Mouse (Mus musculus) lung, embryonic 14.5 days (tissue): ENCODE data around the gene Ndufaf3. TPM values are rescaled to one million over a fixed set of nuclear protein-coding genes. Genes with fewer than 3 reads are reported as not detected.

Experiments
- ATAC-seq: fragments of 200-750 bp; cut with Nextera tagmentation; 2 replicates; pipeline ENCODE4 v1.8.0; 2017; ENCODE audit warnings: mild to moderate bottlenecking, moderate TSS enrichment, moderate library complexity; ENCODE audit not compliant: insufficient read depth
- DNase-seq: peaks from one replicate; pipeline ENCODE4 v3.0.0-alpha.2; 2015
- H3K27ac ChIP-seq: fragments of 300-500 bp; sonication (generic); 2 replicates; pipeline ENCODE4 v1.5.1; 2014; ENCODE audit warnings: low read depth, mild to moderate bottlenecking, moderate library complexity
- H3K27me3 ChIP-seq: fragments of 300-500 bp; sonication (generic); 2 replicates; pipeline ENCODE4 v1.6.1; 2014; ENCODE audit warnings: low read length, control low read depth; ENCODE audit not compliant: insufficient read depth
- H3K36me3 ChIP-seq: fragments of 300-500 bp; sonication (generic); 2 replicates; pipeline ENCODE4 v1.6.1; 2014; ENCODE audit warnings: control low read depth; ENCODE audit not compliant: insufficient read depth
- H3K4me1 ChIP-seq: fragments of 300-500 bp; sonication (generic); 2 replicates; pipeline ENCODE4 v1.6.1; 2014; ENCODE audit warnings: antibody characterized with exemption, control low read depth; ENCODE audit not compliant: insufficient read depth
- H3K4me2 ChIP-seq: fragments of 300-500 bp; sonication (generic); 2 replicates; pipeline ENCODE4 v1.6.1; 2014; ENCODE audit warnings: mild to moderate bottlenecking
- H3K4me3 ChIP-seq: fragments of 300-500 bp; sonication (generic); 2 replicates; pipeline ENCODE4 v1.5.1; 2014; ENCODE audit warnings: low read depth, low read length
- H3K9ac ChIP-seq: fragments of 300-500 bp; sonication (generic); 2 replicates; pipeline ENCODE4 v1.6.1; 2014
- H3K9me3 ChIP-seq: fragments of 300-500 bp; sonication (generic); 2 replicates; pipeline ENCODE4 v1.6.1; 2016; ENCODE audit warnings: low read depth, low read length, control low read depth
- CTCF ChIP-seq: IDR thresholded peaks from 2 replicates; pipeline ENCODE4 v1.5.1; 2016; ENCODE audit warnings: antibody characterized with exemption, low read depth
- WGBS: fragments of 180-500 bp; shearing (Covaris S2); extraction: QIAGEN DNeasy Blood & Tissue Kit; methylation state at CpG from one replicate; pipeline ENCODE4 v1.1.7; 2014; 5-methylcytosine and 5-hydroxymethylcytosine counted together
- polyA plus RNA-seq: library from polyadenylated mRNA; unstranded; fragments of >200 nt; fragmentation: Nextera tagmentation; extraction: Ambion mirVana; gene quantifications from 2 replicates; pipeline ENCODE4 v1.2.1, GENCODE M21; 2014

Ndufaf3 gene
- polyA plus RNA-seq, 1 experiment from 2014 or later: 46.9 TPM

DNA sequence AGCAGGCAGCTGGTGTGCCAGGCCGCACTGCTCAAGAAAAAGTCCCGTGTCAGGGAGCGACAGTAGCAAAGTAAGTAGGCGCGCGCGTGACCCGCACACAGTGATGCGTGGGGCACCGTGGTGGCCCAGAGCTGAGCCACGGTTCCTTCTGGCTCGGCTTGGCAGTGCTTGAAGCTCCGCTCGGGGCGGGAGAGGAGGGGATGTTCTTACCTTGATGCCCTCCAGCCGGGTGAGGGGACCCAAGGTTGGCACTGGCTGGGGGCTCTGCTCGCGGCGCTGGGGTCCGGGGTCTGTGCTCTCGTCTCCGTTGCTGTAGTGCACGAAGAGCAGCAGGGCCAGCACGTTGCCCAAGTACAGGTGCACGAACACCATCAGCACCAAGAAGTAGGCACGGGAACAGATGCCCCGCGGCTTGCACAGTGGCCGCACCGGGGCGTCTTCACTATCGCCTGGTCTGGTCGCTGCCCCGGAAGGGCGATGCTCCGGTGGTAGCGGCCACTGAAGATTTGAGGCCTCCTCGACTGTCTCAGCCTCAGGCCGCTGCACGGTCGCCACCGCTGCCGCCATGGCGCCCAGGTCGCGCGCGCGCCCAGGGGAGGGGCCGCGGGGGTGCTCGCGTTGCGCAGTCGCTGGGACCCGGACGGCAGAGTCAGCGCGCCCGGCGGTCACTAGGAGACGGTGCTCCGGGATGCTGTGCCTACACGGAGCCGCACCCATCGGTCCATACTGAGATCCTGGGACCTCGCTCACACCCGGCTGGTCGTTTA is 29.9 kb upstream of the Ndufaf3 start, which contains the start of gene P4htm:
P4htm (minus strand) TSS at position 670 of the 767 bp plus-strand sequence.
- TF ChIP-seq CTCF: 0 out of 2 replicates have a peak, but pooled peaks have one; percentile 9
- under 1% methylated on average over 68 of the region's 69 CpGs for WGBS
- peak; percentile 81 for ATAC-seq

DNA sequence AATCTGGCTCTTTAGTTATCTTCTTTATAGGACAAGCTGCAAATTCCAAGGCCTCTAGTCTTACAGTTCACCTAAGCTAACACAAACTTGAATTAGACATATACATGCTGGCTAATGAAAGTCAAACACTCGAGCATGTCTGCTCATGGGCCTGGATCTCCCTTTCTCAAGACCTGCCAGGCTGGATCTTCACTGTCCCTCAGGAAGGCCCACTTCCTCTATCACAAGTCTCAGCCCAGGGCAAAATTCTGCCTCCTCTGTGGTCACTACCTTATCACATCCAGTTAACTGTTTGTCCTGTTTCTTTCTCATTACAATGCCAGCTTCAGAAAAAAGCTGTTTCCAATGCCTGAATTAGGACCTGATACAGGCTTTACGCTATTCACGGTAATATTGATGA is 27.1 kb upstream of the Ndufaf3 start:
- no peaks in the 10 kb centered on the region for H3K27me3 ChIP-seq
- H3K27ac ChIP-seq: no peak overlapping the region
- H3K4me1 ChIP-seq: no peaks in the 10 kb centered on the region
- ATAC-seq (no peak), DNase-seq (no peak)
- 69% methylated on average over 3 of the region's 3 CpGs for WGBS
- H3K9ac ChIP-seq: no peak overlapping the region
- no peaks in the 10 kb centered on the region for H3K9me3 ChIP-seq
- no peak for TF ChIP-seq CTCF
- no peaks in the 10 kb centered on the region for H3K36me3 ChIP-seq
- H3K4me3 ChIP-seq: no peak overlapping the region
- no peak overlapping the region for H3K4me2 ChIP-seq

More for the DNA sequence above, 29.9 kb upstream of the Ndufaf3 start, which contains the start of gene P4htm:
- peak; percentile 80 for DNase-seq
- Histone ChIP-seq H3K4me1 (no peaks in the 10 kb centered on the region), H3K27me3 (no peaks in the 10 kb centered on the region), H3K9me3 (no peaks in the 10 kb centered on the region), H3K4me3 (peak within 1 kb of the TSS; percentile 69), H3K9ac (peak within 1 kb of the TSS; percentile 64), H3K36me3 (no peaks in the 10 kb centered on the region), H3K27ac (no peak within 1 kb of the TSS; the same call in 1 of the 2 replicates), H3K4me2 (peak within 1 kb of the TSS; percentile 96)

DNA sequence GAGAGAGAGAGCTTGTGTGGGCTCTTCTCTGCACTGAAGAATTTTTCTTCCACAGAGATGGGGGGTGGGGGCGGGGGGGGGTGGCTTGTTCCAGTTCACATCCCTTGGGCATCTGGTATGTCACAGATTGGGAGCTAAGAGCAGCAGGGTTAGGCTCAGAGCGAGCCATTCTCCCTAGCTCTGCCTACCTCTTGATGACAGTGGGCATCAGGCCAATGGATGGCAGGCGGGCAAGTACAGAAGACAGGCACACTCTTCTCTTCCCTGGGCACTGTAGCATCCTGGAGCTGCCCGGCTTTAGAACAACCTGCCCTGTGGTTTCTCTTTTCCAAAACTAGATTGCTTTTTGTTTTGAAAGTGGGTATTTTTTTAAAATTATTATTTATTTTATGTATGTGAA is 24.2 kb upstream of the Ndufaf3 start:
- TF ChIP-seq CTCF: no peak
- Histone ChIP-seq H3K9ac (no peak overlapping the region), H3K27me3 (no peaks in the 10 kb centered on the region), H3K4me3 (no peak overlapping the region), H3K4me2 (no peak overlapping the region), H3K4me1 (peaks cover 10% of the 10 kb centered on the region), H3K9me3 (no peaks in the 10 kb centered on the region), H3K36me3 (no peaks in the 10 kb centered on the region), H3K27ac (no peak overlapping the region)
- ATAC-seq: no peak
- no peak for DNase-seq
- 81% methylated on average over 4 of the region's 4 CpGs for WGBS

DNA sequence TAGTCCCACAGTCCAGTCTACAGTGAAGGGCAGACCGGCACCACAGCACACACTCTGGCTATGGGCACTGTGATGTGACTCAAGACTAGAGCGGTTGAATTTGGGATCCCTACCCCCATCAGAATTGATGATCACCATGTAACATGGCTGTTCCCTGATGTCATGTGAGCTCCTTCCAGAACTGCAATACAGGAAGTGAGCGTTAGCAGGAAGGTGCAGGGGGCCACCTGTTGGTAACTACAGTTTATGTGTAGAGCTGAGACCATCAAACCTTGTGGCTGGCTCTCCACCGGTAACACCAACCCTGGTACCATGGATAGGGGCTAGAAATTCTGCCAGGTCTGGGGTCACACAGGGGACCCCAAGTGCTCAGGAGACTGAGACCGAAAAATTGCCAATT is 22.0 kb upstream of the Ndufaf3 start:
- TF ChIP-seq CTCF: no peak
- Histone ChIP-seq H3K9ac (no peak overlapping the region), H3K27me3 (no peaks in the 10 kb centered on the region), H3K9me3 (no peaks in the 10 kb centered on the region), H3K4me2 (no peak overlapping the region), H3K27ac (no peak overlapping the region), H3K36me3 (no peaks in the 10 kb centered on the region), H3K4me1 (peaks cover 10% of the 10 kb centered on the region), H3K4me3 (no peak overlapping the region)
- DNase-seq (no peak), ATAC-seq (no peak)
- WGBS: 65% methylated on average over 5 of the region's 5 CpGs

DNA sequence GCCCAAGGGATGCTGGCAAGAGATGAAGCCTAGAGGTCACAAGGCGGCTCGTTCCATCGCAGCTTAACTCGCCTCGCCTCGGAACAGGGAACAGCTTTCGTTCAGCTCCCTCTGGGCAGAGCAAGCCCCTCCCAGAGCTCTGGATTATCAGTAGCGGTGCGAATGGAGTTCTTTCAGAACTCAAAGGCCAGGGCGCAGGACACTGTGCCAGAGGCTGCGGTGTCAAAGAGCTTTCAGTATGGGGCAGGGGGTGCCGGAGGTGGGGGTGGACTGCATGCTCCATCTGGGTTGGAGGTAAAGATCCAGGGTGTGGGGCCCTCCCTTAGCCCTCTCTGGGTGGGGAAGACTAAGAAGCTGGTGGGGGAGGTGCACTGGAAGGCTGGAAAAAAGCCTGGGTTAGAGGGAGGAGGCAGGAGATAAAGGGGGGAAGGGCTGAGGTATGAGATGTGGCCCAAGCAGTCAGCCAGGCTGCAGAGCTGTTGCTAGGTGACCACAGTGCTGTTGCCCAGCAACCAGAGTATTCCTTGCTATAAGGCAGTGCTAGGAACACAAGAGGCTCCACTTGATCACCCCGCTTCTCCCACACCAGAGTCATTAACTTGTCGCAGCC is 20.4 kb upstream of the Ndufaf3 start:
- WGBS: 4% methylated on average over 14 of the region's 14 CpGs
- Histone ChIP-seq H3K27ac (peak overlapping the region; percentile 71), H3K9me3 (no peaks in the 10 kb centered on the region), H3K27me3 (no peaks in the 10 kb centered on the region), H3K4me3 (no peak overlapping the region), H3K36me3 (no peaks in the 10 kb centered on the region), H3K4me2 (peak overlapping the region; percentile 57), H3K9ac (peak overlapping the region; percentile 21; the same call in 1 of the 2 replicates), H3K4me1 (peaks cover 10% of the 10 kb centered on the region)
- no peak for TF ChIP-seq CTCF
- peak; percentile 95 for ATAC-seq
- peak; percentile 89 for DNase-seq

DNA sequence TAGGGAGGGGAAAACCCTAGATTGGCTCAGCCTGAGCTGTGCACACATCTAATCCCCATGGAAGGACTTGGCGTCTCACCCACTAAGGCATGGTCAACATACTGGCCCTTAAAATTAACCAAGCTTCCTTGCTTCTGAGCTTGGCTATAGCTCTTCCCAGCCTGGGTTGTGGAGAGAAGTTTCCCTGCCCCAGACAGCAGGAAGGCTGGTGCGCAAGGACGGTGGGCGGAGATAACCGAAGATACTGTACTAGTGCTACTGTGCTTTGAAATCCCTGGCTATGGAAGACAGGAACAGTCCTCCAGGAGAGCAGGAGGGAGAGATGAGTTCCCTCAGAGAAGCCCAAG is 12.1 kb upstream of the Ndufaf3 start:
- Histone ChIP-seq H3K9me3 (no peaks in the 10 kb centered on the region), H3K36me3 (peaks cover 24% of the 10 kb centered on the region), H3K27me3 (no peaks in the 10 kb centered on the region), H3K9ac (peak overlapping the region; percentile 87), H3K4me2 (peak overlapping the region; percentile 85), H3K27ac (peak overlapping the region; percentile 78), H3K4me3 (peak overlapping the region; percentile 65), H3K4me1 (peaks cover 15% of the 10 kb centered on the region)
- WGBS: 51% methylated on average over 5 of the region's 5 CpGs
- DNase-seq (peak; percentile 22), ATAC-seq (no peak)
- TF ChIP-seq CTCF: no peak
